Mouse (Mus musculus) monocyte, adult 59 days (primary cell): ENCODE results near the gene Pm20d2. TPM values are rescaled to one million over a fixed set of nuclear protein-coding genes. Genes with fewer than 3 reads are reported as not detected.

ENCODE experiments used
- total RNA-seq, 2 experiments: library from RNA; stranded (reverse); gene quantifications; one replicate each; pipeline ENCODE4 v1.2.4; 2023

The Pm20d2 gene
- not detected for total RNA-seq

DNA sequence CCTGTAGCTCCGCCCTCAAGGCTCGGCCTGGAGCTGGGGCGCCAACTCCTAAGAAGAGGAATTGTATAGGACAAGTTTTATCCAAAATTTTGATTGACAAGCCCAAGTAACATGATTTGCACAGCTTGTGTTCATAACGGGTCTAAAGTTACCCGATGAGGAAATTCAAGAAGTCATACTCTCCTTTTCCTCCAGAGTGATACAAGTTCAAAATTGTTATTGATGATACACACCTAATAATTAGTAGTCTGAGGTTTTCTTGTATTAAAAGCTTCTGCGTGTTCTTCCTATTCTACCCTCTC lies at the start of gene Pm20d2:
Pm20d2 (minus strand) TSS at position 3 of the 302 bp plus-strand sequence.

GRCm38 (mm10) chr4:33208881-33209841 lies 19.6 kb upstream of the Pm20d2 start, which contains the start of gene Srsf12:
Srsf12 (plus strand) TSS chr4:33208991.

GRCm38 (mm10) chr4:33132221-33132620 lies 57.3 kb downstream of the Pm20d2 start, which contains the start of gene Gabrr1:
Gabrr1 (plus strand) TSS chr4:33132521.

Other genes with a start within 250 kb of the Pm20d2 start
- gene Ankrd6, start 238.9 kb downstream of the Pm20d2 start, total RNA-seq: under 1 TPM; 0.43 to 0.84 TPM
- gene Rragd, start 206.7 kb downstream of the Pm20d2 start, total RNA-seq: 1 to 10 TPM; 1.6 to 1.9 TPM
- gene Ube2j1, start 158.3 kb downstream of the Pm20d2 start, total RNA-seq: 10 to 100 TPM; 64.6 to 66.6 TPM
- gene Gabrr2, start 126.7 kb downstream of the Pm20d2 start, total RNA-seq: under 1 TPM in 1 of 2 experiments, not detected in 1; 1.00 TPM
- gene Gabrr1, start 57.2 kb downstream of the Pm20d2 start, total RNA-seq: not detected
- gene Srsf12, start 19.3 kb upstream of the Pm20d2 start, total RNA-seq: not detected
- 100 to 1,000 TPM; 470 to 472 TPM for gene Pnrc1, start 100.4 kb upstream of the Pm20d2 start, total RNA-seq
- gene Rngtt, start 120.6 kb upstream of the Pm20d2 start, total RNA-seq: 10 to 100 TPM; 24.6 to 28.5 TPM